Mouse (Mus musculus) heart, embryonic 12.5 days (tissue): ENCODE data around the gene Ncstn. TPM values are rescaled to one million over a fixed set of nuclear protein-coding genes. Genes with fewer than 3 reads are reported as not detected.

Source experiments
- ATAC-seq: fragments of 200-750 bp; cut with Nextera tagmentation; 2 replicates; pipeline ENCODE4 v1.8.0; 2017; ENCODE audit warnings: moderate TSS enrichment, moderate library complexity; ENCODE audit not compliant: insufficient number of reproducible peaks, low FRiP score
- H3K27ac ChIP-seq: fragments of 300-500 bp; sonication (generic); 2 replicates; pipeline ENCODE4 v1.5.1; 2016; ENCODE audit warnings: mild to moderate bottlenecking, moderate library complexity; ENCODE audit not compliant: poor library complexity, severe bottlenecking
- H3K27me3 ChIP-seq: fragments of 300-500 bp; sonication (generic); replicated peaks from 2 replicates; pipeline ENCODE4 v1.6.1; 2016; ENCODE audit warnings: mild to moderate bottlenecking, moderate library complexity
- H3K36me3 ChIP-seq: fragments of 300-500 bp; sonication (generic); 2 replicates; pipeline ENCODE4 v1.6.1; 2016; ENCODE audit warnings: mild to moderate bottlenecking, moderate library complexity
- H3K4me1 ChIP-seq: fragments of 300-500 bp; sonication (generic); replicated peaks from 2 replicates; pipeline ENCODE4 v1.6.1; 2016; ENCODE audit warnings: mild to moderate bottlenecking
- H3K4me2 ChIP-seq: fragments of 300-500 bp; sonication (generic); 2 replicates; pipeline ENCODE4 v1.6.1; 2016; ENCODE audit warnings: mild to moderate bottlenecking, moderate library complexity
- H3K4me3 ChIP-seq: fragments of 300-500 bp; sonication (generic); 2 replicates; pipeline ENCODE4 v1.5.1; 2016; ENCODE audit warnings: mild to moderate bottlenecking
- H3K9ac ChIP-seq: fragments of 300-500 bp; sonication (generic); 2 replicates; pipeline ENCODE4 v1.6.1; 2016; ENCODE audit warnings: mild to moderate bottlenecking, moderate library complexity
- H3K9me3 ChIP-seq: fragments of 300-500 bp; sonication (generic); replicated peaks from 2 replicates; pipeline ENCODE4 v1.6.1; 2016; ENCODE audit warnings: mild to moderate bottlenecking, moderate library complexity
- WGBS: fragments of 180-500 bp; shearing (Covaris S2); methylation state at CpG from one replicate; pipeline ENCODE4 v1.1.7; 2016; 5-methylcytosine and 5-hydroxymethylcytosine counted together
- polyA plus RNA-seq: library from polyadenylated mRNA; unstranded; fragments of >200 nt; fragmentation: Nextera tagmentation; extraction: Ambion mirVana; gene quantifications from 2 replicates; pipeline ENCODE4 v1.2.1, GENCODE M21; 2016

The Ncstn gene
- polyA plus RNA-seq, 1 experiment from 2014 or later, result 132 TPM

DNA sequence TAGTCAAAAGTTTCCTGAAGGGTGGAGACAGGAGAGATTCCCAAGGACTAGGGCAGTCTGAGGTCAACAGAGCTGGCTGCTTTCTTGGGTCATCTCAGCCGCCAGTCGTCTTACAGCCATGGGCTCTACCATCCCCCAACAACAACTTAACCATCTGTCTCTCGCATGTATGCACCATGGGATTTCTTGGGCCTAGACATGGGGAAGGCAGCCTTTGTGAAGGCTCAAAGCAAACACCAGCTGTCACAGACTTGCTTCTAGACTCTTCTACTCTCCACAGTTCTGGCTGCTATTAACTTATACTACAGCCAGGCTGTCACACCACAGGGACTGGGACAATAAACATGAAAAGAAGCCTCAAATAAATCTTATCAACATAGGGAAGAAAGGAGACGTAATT lies 11.0 kb downstream of the Ncstn start:
- Histone ChIP-seq H3K9me3 (no peaks in the 10 kb centered on the region), H3K4me1 (peaks cover 14% of the 10 kb centered on the region), H3K4me2 (no peak overlapping the region), H3K9ac (no peak overlapping the region), H3K36me3 (peaks cover 98% of the 10 kb centered on the region), H3K4me3 (no peak overlapping the region), H3K27ac (no peak overlapping the region), H3K27me3 (no peaks in the 10 kb centered on the region)
- ATAC-seq, result no peak
- WGBS, result 75% methylated on average over 4 of the region's 4 CpGs

DNA sequence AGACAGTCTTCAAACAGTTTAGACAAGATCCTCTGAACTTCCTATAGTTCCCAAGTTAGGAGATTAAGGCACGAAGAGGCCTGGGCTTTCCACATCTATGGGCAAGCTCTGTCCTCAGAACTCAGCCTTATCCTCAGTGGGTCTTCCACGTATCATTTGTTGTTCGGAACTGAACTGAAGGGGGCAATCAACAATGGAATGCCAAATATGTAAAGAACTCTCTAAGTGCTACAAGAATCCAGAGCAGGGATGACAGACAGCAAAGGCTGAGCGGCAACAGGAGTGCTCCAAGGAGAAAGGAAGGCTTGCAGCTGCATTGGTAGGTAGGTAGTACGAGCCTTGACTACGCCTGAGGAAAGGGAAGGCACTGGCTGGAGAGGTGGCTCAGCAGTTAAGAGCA lies 12.4 kb downstream of the Ncstn start:
- Histone ChIP-seq H3K36me3 (peaks cover 99% of the 10 kb centered on the region), H3K9me3 (no peaks in the 10 kb centered on the region), H3K9ac (no peak overlapping the region), H3K27ac (no peak overlapping the region), H3K27me3 (no peaks in the 10 kb centered on the region), H3K4me3 (no peak overlapping the region), H3K4me1 (peaks cover 14% of the 10 kb centered on the region), H3K4me2 (no peak overlapping the region)
- WGBS, result 42% methylated on average over 6 of the region's 6 CpGs
- ATAC-seq, result no peak

- no peak for ATAC-seq
- H3K36me3 ChIP-seq, result peaks cover 59% of the 10 kb centered on the region
Observed at GRCm38 (mm10) chr1:172064613-172065141, 17.9 kb downstream of the Ncstn start.

GRCm38 (mm10) chr1:172063291-172064023 lies 19.1 kb downstream of the Ncstn start:
- no peaks in the 10 kb centered on the region for H3K9me3 ChIP-seq
- H3K9ac ChIP-seq, result no peak overlapping the region
- H3K4me3 ChIP-seq, result no peak overlapping the region
- WGBS, result 47% methylated on average over 4 of the region's 4 CpGs
- H3K27me3 ChIP-seq, result peaks cover 11% of the 10 kb centered on the region
- H3K4me1 ChIP-seq, result peaks cover 14% of the 10 kb centered on the region
- H3K27ac ChIP-seq, result no peak overlapping the region
- no peak for ATAC-seq
- no peak overlapping the region for H3K4me2 ChIP-seq
- peaks cover 46% of the 10 kb centered on the region for H3K36me3 ChIP-seq

More at GRCm38 (mm10) chr1:172064613-172065141, 17.9 kb downstream of the Ncstn start:
- Histone ChIP-seq H3K27ac (no peak overlapping the region), H3K4me2 (no peak overlapping the region), H3K9ac (no peak overlapping the region), H3K27me3 (no peaks in the 10 kb centered on the region), H3K4me3 (no peak overlapping the region), H3K4me1 (peaks cover 14% of the 10 kb centered on the region), H3K9me3 (no peaks in the 10 kb centered on the region)
- 70% methylated on average over 13 of the region's 13 CpGs for WGBS

DNA sequence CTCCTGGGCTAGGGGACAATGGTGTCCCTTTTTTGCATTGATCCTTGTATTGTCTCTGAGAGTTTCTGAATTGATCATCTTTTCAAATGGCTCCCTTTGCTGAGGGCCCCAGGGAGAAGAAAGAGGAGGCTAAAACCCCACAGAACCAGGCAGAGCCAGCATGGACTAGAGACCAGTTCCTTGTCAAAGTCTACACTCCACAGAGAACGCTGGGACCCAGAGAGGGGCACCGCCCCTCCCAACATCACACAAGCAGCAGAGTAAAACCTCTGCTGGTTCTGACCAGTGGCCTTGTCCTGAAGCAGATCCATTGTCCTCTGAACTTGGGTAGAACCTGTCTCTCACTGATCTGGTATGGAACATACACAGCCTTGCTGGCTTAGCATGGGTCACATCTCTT lies 20.5 kb downstream of the Ncstn start:
- H3K4me3 ChIP-seq, result no peak overlapping the region
- H3K27me3 ChIP-seq, result peaks cover 24% of the 10 kb centered on the region
- H3K9me3 ChIP-seq, result no peaks in the 10 kb centered on the region
- no peak for ATAC-seq
- 71% methylated on average over 2 of the region's 2 CpGs for WGBS
- no peak overlapping the region for H3K4me2 ChIP-seq
- peaks cover 14% of the 10 kb centered on the region for H3K4me1 ChIP-seq
- H3K9ac ChIP-seq, result no peak overlapping the region
- H3K27ac ChIP-seq, result no peak overlapping the region
- H3K36me3 ChIP-seq, result peaks cover 33% of the 10 kb centered on the region

GRCm38 (mm10) chr1:172061217-172061616 lies 21.4 kb downstream of the Ncstn start:
- Histone ChIP-seq H3K9me3 (no peaks in the 10 kb centered on the region), H3K36me3 (peaks cover 24% of the 10 kb centered on the region), H3K9ac (no peak overlapping the region), H3K27ac (no peak overlapping the region), H3K4me3 (no peak overlapping the region), H3K27me3 (peaks cover 33% of the 10 kb centered on the region), H3K4me1 (peaks cover 14% of the 10 kb centered on the region), H3K4me2 (no peak overlapping the region)
- 29% methylated on average over 8 of the region's 8 CpGs for WGBS
- no peak for ATAC-seq

DNA sequence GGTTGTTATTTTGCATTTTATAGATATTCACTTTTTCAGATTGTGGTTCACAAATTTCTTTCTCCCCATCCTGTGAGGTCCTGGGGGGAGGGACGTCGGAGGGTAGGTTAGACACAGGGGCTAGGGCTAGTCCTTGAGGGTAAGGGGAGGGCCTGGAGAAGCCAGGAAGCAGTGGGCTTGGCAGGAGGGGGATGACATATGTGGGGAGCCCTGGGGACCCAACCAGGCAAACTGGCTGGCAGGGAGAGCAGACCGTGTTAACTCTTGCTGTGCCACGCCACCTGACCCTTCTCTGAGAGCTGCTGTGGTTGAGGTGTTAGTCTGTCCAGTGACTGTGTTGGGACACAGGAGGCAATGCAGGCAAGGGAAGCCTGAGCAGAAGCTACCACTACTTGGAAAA lies 21.9 kb downstream of the Ncstn start:
- Histone ChIP-seq H3K9me3 (no peaks in the 10 kb centered on the region), H3K4me3 (no peak overlapping the region), H3K27me3 (peaks cover 39% of the 10 kb centered on the region), H3K36me3 (peaks cover 18% of the 10 kb centered on the region), H3K27ac (no peak overlapping the region), H3K9ac (no peak overlapping the region), H3K4me1 (peaks cover 14% of the 10 kb centered on the region), H3K4me2 (no peak overlapping the region)
- no peak for ATAC-seq
- 50% methylated on average over 4 of the region's 4 CpGs for WGBS

GRCm38 (mm10) chr1:172058874-172059273 lies 23.7 kb downstream of the Ncstn start:
- ATAC-seq, result no peak
- Histone ChIP-seq H3K4me2 (no peak overlapping the region), H3K4me1 (peaks cover 18% of the 10 kb centered on the region), H3K9me3 (no peaks in the 10 kb centered on the region), H3K4me3 (no peak overlapping the region), H3K9ac (no peak overlapping the region), H3K27me3 (peaks cover 55% of the 10 kb centered on the region), H3K36me3 (0 out of 2 replicates have a peak, but pooled peaks cover under 1% of the 10 kb centered on the region), H3K27ac (no peak overlapping the region)
- WGBS, result 67% methylated on average over 7 of the region's 7 CpGs

DNA sequence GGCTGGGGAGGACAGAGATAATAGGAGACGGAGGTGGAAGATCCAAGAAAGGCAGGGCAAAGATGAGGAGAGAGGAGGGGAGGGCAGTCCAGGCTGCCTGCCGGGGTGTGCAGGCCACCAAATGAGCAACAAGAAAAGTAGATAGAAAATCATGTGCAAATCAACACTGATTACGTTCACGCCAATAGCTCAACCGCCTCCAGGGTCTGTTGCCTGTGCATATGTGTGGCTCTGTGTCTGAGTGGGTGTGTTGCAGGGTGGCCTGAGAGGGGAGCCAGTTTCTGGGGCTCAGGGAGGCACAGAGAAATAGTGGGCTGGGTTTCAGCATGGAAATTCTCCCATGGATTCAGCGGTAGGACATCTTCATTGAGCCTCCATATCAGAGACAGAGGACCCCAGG lies 24.3 kb downstream of the Ncstn start:
- H3K27me3 ChIP-seq, result peaks cover 61% of the 10 kb centered on the region
- H3K4me1 ChIP-seq, result peaks cover 18% of the 10 kb centered on the region
- no peak overlapping the region for H3K4me2 ChIP-seq
- H3K36me3 ChIP-seq, result no peaks in the 10 kb centered on the region
- no peak overlapping the region for H3K4me3 ChIP-seq
- no peaks in the 10 kb centered on the region for H3K9me3 ChIP-seq
- 59% methylated on average over 6 of the region's 6 CpGs for WGBS
- no peak overlapping the region for H3K27ac ChIP-seq
- ATAC-seq, result no peak
- H3K9ac ChIP-seq, result no peak overlapping the region

DNA sequence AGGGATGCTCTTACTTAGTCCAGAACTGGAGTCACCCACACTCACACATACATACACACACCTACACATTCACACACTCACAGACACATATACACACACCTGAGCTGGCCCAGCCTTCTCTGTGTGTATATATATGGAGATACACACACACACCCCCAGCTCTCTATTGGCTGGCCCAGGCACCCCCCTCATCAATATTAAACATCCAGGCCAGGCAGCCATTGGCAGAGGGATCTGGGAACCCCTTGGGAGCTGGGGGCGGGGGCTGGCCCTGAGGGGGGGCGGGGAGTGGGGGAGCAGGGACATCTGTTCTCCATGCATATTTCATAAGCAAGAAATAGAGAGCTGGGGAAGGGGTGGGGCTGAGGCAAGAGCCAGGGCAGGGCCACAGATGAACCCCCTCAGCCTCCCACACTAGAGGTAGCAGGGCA lies 25.1 kb downstream of the Ncstn start, which contains the start of gene Nhlh1:
Nhlh1 (minus strand) TSS at position 83 of the 431 bp plus-strand sequence.
- no peaks in the 10 kb centered on the region for H3K9me3 ChIP-seq
- ATAC-seq, result no peak

DNA sequence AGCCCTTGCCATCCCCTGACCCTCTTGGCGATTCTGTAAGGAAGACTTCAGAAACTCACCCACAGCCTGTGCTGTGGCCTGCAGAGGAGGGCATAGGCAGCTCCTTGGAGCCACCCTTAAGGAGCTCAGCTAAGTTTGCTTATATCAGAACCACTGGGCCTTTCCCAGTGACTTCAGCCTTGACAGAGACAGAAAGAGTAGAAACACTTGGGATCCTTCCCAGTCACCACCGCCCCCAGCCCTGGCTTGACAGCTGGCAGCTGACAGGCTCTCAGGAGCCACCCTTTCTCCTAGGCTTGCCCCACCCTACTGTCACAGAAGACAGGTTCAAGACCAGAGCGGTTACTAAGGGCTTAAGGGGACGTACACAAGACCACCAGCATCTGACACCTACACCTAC lies 26.3 kb downstream of the Ncstn start:
- Histone ChIP-seq H3K4me3 (no peak overlapping the region), H3K36me3 (no peaks in the 10 kb centered on the region), H3K4me1 (peaks cover 20% of the 10 kb centered on the region), H3K9me3 (no peaks in the 10 kb centered on the region), H3K27me3 (peaks cover 80% of the 10 kb centered on the region), H3K4me2 (no peak overlapping the region), H3K27ac (no peak overlapping the region), H3K9ac (no peak overlapping the region)
- 61% methylated on average over 4 of the region's 4 CpGs for WGBS
- no peak for ATAC-seq

More for the DNA sequence above, 25.1 kb downstream of the Ncstn start, which contains the start of gene Nhlh1:
- H3K4me1 ChIP-seq, result peaks cover 23% of the 10 kb centered on the region
- WGBS, result 57% methylated on average over 2 of the region's 2 CpGs
- peaks cover 69% of the 10 kb centered on the region for H3K27me3 ChIP-seq
- H3K4me2 ChIP-seq, result no peak within 1 kb of the TSS
- no peaks in the 10 kb centered on the region for H3K36me3 ChIP-seq
- no peak within 1 kb of the TSS for H3K4me3 ChIP-seq
- H3K9ac ChIP-seq, result no peak within 1 kb of the TSS; the same call in 1 of the 2 replicates
- H3K27ac ChIP-seq, result no peak within 1 kb of the TSS
